Mouse (Mus musculus) left cerebral cortex, postnatal 25 days (tissue): ENCODE measurements around the gene Id2. TPM values are rescaled to one million over a fixed set of nuclear protein-coding genes. Genes with fewer than 3 reads are reported as not detected.

Experiments used
- DNase-seq, 2 experiments: peaks; one replicate each; pipeline ENCODE4 v3.0.0; 2022; ENCODE audit warnings: low spot score in 2 of 2, mixed read lengths in 1 of 2
- intact Hi-C: fragments of 180-260 bp; cut with DNase I; formaldehyde crosslinking; loops from one replicate; pipeline ENCODE4 v1.15.1; 2025
- total RNA-seq, 2 experiments: library from RNA; stranded (reverse); gene quantifications; 2 replicates each; pipeline ENCODE4 v1.2.3; 2021

Id2 gene
- 100 to 1,000 TPM; 148 to 163 TPM for total RNA-seq

DNA sequence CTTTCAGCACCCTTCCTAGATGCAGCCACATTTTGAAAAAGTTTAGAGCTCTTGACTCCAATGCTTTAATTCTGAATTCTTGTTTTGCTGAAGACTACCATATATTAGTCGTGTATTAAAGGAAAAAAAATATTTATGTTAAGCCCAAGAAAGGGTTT is at the start of gene Id2:
Id2 (minus strand) TSS at position 89 of the 158 bp plus-strand sequence.
- no peak for DNase-seq
- intact Hi-C loops, result loop anchor here (5.0 to 10.0 kb wide), 6 partner anchors 70 to 995 kb away; no protein-coding TSS in a partner anchor

DNA sequence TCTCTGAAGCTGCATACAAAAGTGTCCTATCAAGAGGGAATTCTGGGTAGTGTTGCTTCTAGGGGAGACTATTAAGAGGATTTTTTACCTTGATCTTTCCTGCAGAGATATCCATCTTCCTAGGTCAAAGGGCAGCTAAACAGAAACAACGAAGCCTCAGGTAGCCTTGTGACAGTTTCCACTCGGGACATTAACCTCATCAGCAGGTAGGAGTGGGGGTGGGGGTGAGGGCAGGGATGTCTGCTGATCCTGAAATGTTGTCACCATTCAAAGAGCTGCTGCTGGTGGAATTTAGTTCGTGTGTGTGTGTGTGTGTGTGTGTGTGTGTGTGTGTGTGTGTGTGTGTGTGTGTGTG is 48.4 kb upstream of the Id2 start:
- intact Hi-C loops, result no loop called here

DNA sequence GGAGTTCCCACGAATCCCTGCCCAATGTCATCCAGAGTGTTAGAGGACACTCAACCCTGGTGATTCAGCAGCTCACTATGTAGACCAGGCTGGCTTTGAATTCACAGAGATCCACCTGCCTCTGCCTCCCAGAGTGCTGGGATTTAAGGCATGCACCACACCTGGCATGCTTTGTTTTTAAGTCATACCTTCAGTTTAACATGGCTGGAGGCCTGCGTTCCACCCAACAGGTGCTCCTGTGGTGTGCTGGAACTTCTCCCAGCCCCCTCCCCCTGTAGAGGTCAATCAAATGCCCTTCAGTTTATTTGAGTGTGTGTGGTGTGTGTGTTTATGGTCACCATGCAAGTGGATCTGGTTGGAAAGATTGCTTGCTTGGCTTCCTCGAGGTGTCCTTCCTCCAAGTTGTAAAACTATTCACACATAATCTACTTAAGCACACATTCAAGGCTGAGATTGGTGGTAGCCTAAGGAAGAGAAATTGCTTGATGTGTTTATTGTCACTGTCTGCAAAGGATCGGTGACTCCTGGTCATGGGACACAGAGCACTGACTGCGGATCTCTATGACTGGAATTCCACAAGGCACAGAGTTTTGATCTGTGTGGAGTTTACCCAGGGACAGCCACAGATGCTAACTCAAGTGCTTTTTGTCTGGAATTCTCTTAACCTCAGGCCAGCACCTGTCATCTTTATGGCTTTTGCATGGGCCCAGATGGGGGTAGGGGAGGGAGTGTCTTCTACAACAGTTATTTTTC is 47.8 kb upstream of the Id2 start:
- DNase-seq, result no peak
- intact Hi-C loops, result no loop called here

More for the DNA sequence above, 48.4 kb upstream of the Id2 start:
- DNase-seq, result no peak

DNA sequence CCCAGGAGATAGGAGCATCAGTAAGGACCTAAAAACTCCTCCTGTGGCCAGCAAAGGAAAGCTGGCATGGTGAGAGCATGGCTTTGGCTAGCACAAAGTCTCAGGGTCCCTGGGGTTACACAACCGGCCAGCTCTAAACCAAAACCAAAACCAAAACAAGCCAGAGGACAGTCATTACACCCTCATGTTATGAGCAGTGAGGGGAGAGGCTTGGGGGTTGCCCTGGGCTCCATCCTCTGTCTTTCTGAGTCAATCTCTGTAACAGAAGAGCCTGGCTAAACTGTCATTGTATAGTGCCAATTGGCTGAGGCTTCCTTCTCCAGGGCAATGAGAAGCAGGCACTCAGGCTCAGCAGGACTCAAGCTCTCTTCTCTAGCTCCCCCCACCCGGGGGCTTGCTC is 46.6 kb upstream of the Id2 start:
- DNase-seq, result no peak
- intact Hi-C loops, result no loop called here

DNA sequence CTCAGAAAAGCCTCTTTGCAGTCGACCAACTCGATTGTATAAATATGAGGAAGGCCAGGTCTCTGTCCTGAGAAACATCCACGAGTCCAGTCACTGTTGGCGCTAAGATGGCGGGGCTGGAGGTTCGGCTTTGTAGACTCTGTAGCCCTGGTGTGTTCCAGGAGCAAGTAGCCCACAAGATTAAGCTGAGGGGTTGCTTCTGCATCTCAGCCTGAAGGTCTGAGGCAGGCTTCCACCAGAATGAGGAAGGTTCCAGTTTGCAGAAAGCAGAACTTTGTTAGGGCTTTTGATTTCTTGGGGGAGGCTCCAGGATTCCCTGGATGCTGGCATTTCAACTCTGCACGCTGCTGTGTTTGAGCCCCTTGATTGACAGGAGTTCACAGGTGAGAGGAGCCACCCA is 45.3 kb upstream of the Id2 start:
- no peak for DNase-seq
- intact Hi-C loops, result no loop called here

DNA sequence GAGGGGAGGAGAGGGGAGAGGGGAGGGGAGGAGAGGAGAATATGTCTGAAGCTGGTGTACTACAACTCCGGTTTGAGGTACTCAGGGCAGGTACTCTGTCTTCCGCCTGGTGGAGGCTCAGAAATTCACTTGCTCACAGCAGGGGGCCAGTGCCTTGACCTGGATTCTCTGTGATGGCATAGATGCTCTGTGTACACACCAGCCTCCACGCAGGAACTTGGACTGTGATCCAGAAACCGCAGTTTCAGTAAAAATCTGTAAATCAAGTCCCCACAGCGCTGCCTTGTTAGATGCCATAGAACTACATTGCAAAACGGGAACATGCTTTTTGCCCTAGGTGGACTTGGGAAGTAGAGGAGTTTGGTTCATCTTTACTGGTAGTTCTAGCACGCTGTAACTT is 44.4 kb upstream of the Id2 start:
- no peak for DNase-seq
- intact Hi-C loops, result no loop called here

DNA sequence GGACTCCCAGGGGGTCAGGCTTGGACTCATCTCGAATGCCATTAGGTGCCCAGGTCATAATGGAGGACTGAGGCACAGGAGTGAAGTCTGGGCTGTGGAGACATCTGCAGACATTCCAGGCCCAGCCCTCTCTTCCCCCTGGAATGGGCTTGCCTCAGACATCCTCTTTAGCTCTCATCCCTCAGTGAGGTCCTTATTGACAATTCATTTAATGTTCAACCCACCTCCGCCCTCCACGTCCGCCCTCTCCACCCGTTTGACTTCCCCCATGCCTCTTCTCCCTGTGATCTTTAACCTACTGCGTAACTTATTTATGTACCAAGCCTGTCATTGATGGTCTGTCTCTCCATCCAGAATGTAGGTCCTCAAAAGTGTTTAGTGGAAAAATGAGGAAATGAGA is 43.2 kb upstream of the Id2 start:
- intact Hi-C loops, result no loop called here
- no peak for DNase-seq

DNA sequence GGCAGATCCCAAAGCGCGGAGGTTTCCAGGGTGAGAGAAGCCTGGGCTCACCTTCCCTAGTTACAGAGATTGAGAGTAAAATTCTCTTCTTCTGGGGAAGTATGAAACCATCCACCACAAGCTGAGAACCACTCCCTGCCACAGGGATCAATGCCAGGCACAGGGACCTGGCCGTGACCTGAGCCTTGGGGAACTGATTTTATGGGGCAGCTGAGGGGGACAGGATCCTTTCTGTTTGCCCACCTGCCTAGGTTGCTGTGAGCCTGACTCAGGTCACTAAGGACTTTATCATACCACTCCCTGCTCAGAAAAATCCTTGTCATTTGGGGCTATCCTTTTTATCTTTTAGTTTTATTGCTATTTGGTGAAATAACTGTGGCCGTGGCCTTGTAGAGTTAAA is 41.7 kb upstream of the Id2 start:
- no peak for DNase-seq
- intact Hi-C loops, result no loop called here

DNA sequence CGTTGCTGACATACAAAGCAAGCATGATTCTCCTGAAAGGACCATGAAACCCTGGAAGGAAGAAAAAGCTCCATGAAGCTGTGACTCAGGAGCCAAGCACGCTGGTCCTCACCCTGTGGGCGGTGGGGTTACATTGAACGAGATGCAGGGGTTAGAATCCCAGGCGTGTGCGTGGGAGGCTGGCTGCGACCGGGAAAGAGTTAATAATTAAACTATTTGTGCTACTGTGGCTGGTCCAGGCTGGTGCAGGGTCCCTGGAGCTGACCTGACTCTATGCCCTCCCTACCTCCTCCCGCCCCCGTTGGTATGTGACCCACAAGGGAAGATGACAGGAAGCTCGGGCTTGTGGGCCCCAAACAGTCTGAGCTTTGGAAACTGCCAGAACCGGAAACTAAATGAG is 35.1 kb upstream of the Id2 start:
- intact Hi-C loops, result no loop called here
- no peak for DNase-seq

DNA sequence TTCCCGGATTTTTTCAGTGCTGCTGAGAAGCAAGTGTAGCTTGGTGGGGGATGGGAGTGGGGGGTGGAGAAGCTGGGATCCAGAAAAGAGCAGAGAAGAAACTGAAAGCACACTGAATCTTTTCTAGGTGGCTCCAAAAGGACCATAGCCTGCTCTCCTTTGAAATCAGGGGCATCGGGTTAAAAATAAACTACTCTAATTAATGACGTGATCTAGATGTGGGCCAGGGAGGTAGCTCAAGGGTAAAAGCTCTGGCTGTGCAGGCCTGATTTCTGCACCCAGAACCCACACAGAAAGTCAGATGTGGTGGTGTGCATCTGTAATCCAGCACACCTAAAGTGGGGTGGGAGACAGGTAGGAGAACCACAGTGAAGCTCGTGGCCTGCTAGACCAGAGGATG is 30.7 kb upstream of the Id2 start:
- no peak for DNase-seq
- intact Hi-C loops, result no loop called here

DNA sequence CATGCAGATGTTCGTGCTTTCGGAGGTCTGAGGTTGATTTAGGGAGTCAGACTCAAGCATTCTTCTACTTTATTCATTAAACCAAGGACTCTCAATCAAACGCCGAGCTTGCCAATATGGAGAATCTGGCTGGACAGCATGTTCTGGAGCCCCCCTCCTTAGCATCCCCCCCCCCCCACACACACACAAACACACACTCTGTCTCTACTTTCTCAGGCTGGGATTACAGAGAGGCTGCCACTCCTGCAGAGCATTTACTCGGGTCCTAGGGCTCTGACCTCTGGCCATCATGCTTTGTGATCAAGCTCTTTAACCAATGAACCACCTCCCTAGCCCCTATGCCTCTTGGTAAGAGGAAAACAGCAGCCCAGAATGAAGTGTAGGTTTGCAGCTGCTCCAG is 29.3 kb upstream of the Id2 start:
- no peak for DNase-seq

DNA sequence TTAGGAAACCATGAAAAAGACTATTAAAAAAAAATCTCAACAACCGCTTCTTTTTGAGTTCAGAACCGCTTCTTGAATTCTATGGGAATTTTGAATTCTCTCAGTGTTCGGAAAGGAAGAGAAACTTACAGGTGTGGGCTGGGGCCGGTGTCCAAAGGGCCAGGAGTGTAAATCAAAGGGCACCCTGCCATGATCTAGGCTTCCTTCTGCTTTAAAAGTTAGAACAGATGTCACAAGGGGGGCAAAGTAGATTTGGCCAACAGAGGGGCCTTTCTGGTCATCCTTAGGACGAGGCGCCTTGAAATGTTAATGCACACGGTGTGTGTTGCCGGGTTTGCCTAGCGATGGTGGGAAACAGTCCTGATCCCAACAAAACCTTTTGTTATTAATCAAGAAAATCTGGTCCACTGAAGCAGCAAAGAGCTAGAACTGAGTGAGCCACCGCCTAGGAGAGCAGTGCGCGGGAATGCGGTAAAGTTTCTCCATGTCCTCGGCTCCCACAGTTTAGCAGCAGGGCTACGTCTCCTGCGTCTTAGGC is 28.4 kb upstream of the Id2 start:
- no peak for DNase-seq
- intact Hi-C loops, result no loop called here

More for the DNA sequence above, 29.3 kb upstream of the Id2 start:
- intact Hi-C loops, result no loop called here

DNA sequence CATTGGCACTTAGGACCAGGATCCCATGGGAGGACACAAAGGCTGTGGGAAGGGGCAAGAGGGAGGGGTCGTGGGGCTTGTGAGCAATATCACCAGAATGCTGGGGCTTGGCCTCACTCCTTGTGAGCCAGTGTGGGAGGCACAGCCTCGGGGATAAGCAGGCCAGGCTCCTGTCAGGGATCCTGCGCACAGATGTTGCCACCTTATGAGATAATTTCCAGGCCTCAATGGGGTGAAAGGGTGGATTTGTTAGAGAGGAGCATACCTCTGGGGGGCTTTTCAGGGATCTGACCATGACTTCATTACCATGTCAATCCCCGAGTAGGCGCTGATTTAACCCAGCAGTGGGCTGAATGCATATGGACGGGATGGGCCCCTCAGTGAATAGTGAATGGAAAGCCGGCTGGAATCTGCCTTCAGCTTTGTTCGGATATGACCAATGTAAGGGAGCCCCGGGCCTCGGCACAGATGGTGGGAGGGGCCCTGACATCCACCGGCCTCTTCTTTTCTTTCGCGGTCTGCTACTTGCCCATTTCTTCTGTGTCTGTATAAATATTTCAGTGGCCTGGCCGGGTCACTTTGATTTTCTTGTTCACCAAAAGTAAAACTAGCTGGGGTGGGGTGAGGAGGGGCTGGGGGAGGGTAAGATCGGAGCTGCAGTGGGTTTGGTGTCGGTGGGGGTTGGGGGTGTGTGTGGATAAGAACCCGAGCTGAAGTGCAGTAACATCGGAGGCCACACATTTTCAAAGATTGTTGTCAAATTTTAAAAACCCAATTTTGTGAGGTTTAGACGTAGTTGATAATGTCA is 27.7 kb upstream of the Id2 start:
- intact Hi-C loops, result no loop called here
- no peak for DNase-seq

DNA sequence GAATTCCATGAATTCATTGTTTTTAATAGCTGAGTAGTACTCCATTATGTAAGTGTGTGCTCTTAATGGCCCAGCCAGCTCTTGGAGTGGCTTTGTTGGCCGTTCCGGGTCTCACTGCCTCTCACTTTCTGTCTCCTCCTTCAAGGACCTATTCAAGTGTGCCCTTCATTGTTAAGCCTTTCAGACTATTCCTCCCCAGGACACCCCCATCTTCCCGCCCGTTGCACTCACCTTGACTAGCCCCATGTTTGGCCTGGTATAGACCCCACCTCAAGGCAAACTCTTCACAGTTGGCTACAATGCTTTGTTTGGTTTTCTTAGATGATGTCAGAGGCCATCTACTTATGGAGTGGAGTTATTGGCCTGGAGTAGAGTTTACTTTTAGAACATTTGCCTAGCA is 23.8 kb upstream of the Id2 start:
- DNase-seq, result no peak
- intact Hi-C loops, result no loop called here

DNA sequence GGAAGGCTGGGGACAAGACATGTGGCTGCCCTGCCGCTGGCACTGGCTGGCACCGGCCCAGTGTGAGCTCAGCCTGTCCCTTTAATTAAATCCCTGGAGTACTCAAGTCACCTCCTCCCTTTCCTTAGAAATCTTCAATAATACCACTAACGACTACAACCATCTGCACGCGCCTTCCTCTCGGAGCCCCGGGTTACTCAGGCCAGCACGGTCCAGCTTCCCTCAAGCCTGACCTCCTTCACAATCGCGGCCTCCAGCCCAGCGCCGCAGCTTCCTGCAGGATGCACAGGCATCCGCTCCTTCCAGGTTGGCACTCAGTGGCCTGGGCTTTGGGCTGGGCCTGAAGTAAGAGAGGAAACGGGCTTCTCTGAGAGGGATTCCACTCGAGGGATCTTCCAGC is 22.3 kb upstream of the Id2 start:
- DNase-seq, result no peak
- intact Hi-C loops, result no loop called here

DNA sequence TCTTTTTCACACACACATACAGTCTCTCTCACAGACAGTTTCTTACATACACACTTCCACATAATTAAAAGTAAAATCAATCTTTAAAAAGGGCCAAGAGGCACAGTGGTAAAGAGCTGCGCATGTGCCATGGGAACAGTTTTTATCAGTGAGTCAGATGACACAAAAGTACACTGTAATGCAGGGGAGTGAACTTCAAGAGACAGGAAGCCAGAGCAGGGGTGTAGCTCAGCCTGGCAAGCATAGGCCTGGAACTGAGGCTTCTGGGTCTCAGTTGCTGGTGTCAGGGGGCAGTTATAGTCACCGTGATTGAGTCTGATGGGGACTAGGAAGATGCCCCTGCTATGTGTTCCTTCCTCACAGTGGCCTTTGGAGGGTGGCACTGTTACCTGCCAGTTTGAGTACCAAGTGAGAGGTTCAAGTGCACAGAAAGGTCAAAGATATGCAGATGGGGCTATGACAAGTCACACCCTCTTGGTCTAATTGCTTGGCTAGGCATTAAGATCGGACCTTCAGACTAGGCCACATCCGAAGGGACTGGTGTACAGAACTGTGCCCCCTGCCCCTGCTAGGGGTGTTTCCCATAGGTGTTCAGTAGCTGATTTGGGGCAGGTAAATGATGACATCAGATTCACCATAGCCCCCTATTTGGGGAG is 21.0 kb upstream of the Id2 start:
- intact Hi-C loops, result no loop called here
- no peak for DNase-seq

DNA sequence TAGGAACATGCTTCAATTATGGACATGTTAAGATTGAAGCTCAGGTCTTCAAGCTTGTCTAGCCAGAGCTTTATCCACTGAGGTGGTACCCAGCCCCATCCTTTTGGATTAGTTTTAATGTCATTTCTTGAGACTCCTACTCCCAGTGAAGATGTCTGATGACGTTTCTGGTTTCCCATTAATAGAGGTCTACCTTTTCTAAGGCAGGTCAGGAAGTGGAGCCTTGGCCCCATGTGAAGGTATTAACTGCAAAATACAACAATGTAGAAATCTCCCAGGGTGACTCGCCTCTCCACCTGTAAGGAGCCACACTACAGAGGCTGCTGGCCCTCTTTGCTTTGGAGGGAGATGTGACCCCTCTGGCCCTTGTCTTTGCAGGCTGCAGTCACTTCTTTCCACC is 19.2 kb upstream of the Id2 start:
- no peak for DNase-seq
- intact Hi-C loops, result no loop called here

DNA sequence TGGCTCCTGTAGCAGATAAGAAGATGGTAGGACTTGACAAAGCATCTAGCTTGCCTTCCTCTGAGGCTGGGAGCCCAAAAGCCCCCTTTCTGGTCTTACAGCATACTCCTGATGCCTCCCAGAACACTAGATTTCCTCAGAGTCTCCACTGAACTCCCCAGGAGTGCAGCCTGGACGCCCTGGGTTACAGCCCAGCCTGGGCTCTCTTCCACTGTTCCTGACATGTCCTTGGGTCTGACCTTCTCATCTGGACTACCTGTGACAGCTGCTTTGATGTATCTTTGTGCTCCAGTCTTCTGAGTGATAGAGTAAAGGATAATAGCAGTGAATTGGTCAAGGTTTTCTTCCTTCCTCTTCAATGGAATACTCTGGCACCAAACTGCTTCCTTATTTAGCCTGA is 17.5 kb upstream of the Id2 start:
- no peak for DNase-seq
- intact Hi-C loops, result no loop called here

DNA sequence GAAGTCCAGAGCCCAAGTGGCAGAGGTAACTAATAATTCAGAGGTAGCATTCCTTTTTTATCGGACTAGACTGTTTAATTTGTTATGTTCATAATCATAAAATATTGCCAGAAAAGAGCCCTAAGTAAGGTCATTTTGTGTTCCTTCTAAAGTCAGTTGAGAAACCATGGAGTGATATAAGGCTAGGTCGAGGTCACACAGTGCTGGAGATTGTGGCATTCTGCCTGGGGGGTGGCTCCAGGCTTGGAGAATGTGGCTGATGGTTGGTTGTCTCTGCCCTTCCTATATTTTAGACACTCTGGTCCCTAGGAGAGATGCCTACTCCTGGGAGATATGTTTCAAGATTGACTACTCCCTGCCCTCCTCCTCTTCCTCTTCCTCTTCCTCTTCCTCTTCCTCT is 16.4 kb upstream of the Id2 start:
- intact Hi-C loops, result no loop called here
- no peak for DNase-seq

DNA sequence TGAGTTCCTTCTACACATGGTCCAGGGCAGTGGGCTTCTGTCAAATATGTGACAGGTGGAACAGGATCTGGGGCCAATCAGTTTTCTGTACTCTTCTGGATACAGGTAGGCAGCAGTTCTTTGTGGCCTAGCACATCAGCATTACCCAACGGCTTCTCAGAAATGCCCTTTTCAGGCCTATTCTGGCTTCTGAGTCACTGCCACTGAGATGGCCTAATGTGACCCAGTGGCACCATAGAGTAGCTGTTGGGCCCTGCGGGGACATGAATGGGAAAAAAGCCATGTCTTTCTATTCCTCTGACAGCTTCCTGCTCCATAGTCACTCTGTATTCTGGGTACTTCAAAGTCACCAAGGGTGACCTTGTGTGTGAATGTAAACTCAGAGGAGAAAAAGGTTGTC is 15.9 kb upstream of the Id2 start:
- DNase-seq, result no peak
- intact Hi-C loops, result no loop called here

DNA sequence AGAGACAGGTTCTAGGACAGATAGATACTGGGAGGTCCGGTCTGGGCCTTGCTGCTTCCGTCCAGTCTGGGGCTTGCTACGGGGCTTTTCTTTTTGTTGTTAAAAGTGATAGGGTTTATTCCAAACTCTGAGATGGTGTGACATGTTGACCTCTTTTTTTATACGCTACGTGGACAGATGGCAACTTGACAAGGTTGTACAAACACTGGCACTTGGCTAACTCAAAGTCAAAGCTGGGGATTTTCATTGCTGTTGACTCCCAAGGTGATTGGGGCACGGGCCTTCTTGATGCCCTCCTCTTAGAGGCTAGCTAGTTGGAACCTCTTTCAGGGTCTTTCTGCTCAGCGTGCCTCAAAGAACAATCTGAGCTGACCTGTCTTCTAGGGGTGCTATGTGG is 13.7 kb upstream of the Id2 start:
- DNase-seq, result no peak
- intact Hi-C loops, result no loop called here
